Mouse (Mus musculus): ENCODE data around the gene Nrcam.

DNA sequence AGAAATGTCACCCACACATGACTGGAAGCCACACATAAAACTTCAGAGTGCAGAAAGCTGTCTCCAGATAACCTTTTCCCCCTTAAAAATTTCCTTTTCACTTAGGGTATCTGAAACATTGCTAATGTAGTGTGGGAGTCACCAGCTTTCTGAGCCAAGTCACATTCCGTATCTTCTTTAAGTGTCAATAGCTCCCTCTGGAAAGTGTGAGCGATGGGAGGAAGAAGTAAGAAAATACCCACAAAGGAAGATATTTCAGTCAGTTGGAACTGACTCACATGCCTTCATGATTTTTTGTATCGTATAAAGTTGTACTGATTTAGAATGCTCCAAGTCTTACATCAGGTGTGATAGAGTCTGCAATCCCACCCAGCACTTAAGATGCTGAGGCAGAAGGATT is 245.5 kb downstream of the Nrcam start:
- TF ChIP-seq POLR2A (IDR thresholded peaks at IDR 0.05; ENCODE audit: low read depth, low read length) (no peak), CTCF (IDR thresholded peaks at IDR 0.05; ENCODE audit: extremely low read depth, insufficient read length, insufficient replicate concordance, low read depth, low read length) (no peak)

All from small intestine, adult 2 months (tissue).